Mouse (Mus musculus) brain, embryonic 14.5 days (tissue): ENCODE data around the gene Notch1.

Experiments
- CTCF ChIP-seq: fragments of 200-500 bp; IDR thresholded peaks from 2 replicates; pipeline ENCODE4 v1.5.1; 2012; ENCODE audit warnings: inconsistent platforms, mild to moderate bottlenecking, moderate library complexity, borderline replicate concordance; ENCODE audit not compliant: insufficient read depth, insufficient read length; ENCODE audit errors: extremely low read depth
- POLR2A ChIP-seq: fragments of 200-500 bp; IDR thresholded peaks from 2 replicates; pipeline ENCODE4 v1.6.1; 2012; ENCODE audit warnings: mild to moderate bottlenecking, inconsistent platforms, borderline replicate concordance; ENCODE audit not compliant: poor library complexity, insufficient read depth, insufficient read length, severe bottlenecking; ENCODE audit errors: extremely low read depth

DNA sequence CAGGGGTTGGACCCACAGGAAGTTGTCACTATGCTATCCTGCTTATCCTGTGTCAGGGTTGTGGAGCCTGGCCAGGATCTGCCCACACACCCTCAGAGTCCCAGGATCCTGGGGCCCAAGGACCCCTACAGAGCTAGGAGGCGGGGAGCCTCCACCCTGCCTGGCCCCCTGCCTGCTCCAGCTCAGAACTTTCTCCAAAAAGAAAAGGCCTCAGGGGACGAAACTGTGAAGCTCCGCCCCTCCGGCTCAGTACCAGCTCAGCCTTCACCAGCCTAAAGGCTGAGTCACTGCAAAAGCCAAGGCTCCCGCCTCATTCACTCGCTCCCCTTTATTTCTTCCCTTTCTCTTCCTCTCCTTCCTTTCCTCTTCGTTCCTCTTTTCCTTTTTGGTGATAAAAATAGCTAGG is 9.0 kb downstream of the Notch1 start:
- TF ChIP-seq POLR2A (no peak), CTCF (no peak)
